Mouse (Mus musculus) bone marrow macrophage, adult 2 months (primary cell): ENCODE measurements around the gene Rgma.

Source experiments
- CTCF ChIP-seq: IDR thresholded peaks from 2 replicates; pipeline ENCODE4 v1.5.1; 2012; ENCODE audit warnings: low read depth, mild to moderate bottlenecking, low read length, moderate library complexity
- POLR2A ChIP-seq: IDR thresholded peaks from 2 replicates; pipeline ENCODE4 v1.6.1; 2012; ENCODE audit warnings: mild to moderate bottlenecking, low read depth, low read length, borderline replicate concordance

GRCm38 (mm10) chr7:73411986-73412385 lies 36.7 kb downstream of the Rgma start:
- TF ChIP-seq CTCF (no peak), POLR2A (no peak)
